Mouse (Mus musculus) olfactory bulb, adult 2 months (tissue): ENCODE measurements at regions not wholly inside any gene's neighbourhood (a gene's known extent, or its start where the extent isn't known, plus 50 kb on each side); places are given as distances from the start of the nearest gene placed in this dataset.

Experiments used
- H3K27ac ChIP-seq: fragments of 200-500 bp; 2 replicates; pipeline ENCODE4 v1.5.1; 2012; ENCODE audit warnings: low read depth, low read length; ENCODE audit not compliant: insufficient read depth
- H3K4me1 ChIP-seq: fragments of 200-500 bp; 2 replicates; pipeline ENCODE4 v1.6.1; 2012; ENCODE audit warnings: low read length; ENCODE audit not compliant: control insufficient read depth, insufficient read depth
- H3K4me3 ChIP-seq: fragments of 200-500 bp; 2 replicates; pipeline ENCODE4 v1.5.1; 2012; ENCODE audit warnings: mild to moderate bottlenecking, low read depth, low read length, moderate library complexity; ENCODE audit not compliant: insufficient read depth
- CTCF ChIP-seq: fragments of 200-500 bp; IDR thresholded peaks from 2 replicates; pipeline ENCODE4 v1.5.1; 2012; ENCODE audit warnings: low read depth, mild to moderate bottlenecking, low read length, moderate library complexity; ENCODE audit not compliant: insufficient read depth
- POLR2A ChIP-seq: fragments of 200-500 bp; IDR thresholded peaks from 2 replicates; pipeline ENCODE4 v1.6.1; 2012; ENCODE audit warnings: mild to moderate bottlenecking, low read depth, low read length, moderate library complexity; ENCODE audit not compliant: insufficient read depth
- WGBS: fragments of 180-500 bp; shearing (Covaris S2); methylation state at CpG from one replicate; pipeline ENCODE4 v1.1.7; 2018; 5-methylcytosine and 5-hydroxymethylcytosine counted together

DNA sequence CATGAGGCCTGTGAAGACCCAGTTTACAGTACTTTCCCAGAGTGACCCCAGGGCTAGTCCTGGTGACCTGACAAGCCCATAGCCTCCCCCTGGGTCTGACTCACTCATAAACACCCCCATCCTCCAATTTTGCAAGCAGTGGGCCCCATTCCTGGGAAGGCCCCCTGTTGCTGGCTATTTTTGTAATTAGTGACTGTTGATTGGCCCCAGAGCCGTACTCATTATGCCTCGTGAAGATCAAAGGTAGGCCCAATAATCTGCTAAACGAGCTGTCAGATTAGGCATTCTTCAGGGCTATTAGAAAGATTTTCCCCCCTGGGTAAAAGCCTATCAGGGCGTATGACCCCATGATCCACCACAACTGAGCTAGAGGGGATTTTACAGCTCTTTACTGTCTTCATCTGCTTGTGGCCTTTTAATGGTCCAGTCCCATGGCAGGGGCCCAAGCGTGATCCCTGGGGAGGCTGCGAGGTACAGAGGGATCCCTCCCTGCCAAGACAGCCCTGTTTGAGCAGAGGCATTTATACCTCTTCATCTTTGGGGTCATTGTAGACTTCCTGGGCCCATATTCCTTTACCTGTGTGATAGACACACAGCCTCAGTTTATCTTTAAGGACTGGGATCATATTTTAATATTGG is 80.1 kb upstream of the Haao start:
- Histone ChIP-seq H3K4me3 (no peak overlapping the region), H3K27ac (no peak overlapping the region), H3K4me1 (no peaks in the 10 kb centered on the region)
- 60% methylated on average over 6 of the region's 6 CpGs for WGBS
- TF ChIP-seq CTCF (no peak), POLR2A (no peak)

- Histone ChIP-seq H3K4me3 (no peak overlapping the region), H3K27ac (no peak overlapping the region), H3K4me1 (no peaks in the 10 kb centered on the region)
- no peak for TF ChIP-seq POLR2A
- TF ChIP-seq CTCF, result no peak
- 74% methylated on average over 16 of the region's 16 CpGs for WGBS
Measured at GRCm38 (mm10) chr17:83924259-83924922, 76.6 kb upstream of the Haao start.

DNA sequence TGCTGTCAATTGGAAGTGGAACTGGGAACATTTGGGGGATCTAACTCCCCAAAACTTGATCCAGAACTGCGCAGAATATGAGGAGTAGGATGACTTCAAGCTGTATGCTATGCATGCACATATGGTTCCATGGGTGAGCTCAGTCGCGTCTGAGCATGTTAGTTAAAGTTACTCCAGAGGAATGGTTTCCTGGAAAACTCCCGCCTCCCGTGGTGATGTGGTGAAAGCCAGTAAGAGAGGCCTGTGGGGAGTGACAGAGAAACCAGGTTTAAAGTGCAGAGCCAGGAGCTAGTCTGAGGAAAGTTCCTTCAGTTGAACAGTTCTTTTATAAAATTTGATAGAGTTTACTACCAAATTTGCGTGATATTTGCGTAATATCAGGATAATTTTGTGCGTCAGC is 73.1 kb upstream of the Haao start:
- WGBS, result 87% methylated on average over 8 of the region's 8 CpGs
- no peak for TF ChIP-seq CTCF
- TF ChIP-seq POLR2A, result no peak
- Histone ChIP-seq H3K27ac (no peak overlapping the region), H3K4me3 (no peak overlapping the region), H3K4me1 (peaks cover 5% of the 10 kb centered on the region; the same call in 1 of the 2 replicates)

- Histone ChIP-seq H3K27ac (no peak overlapping the region), H3K4me3 (no peak overlapping the region), H3K4me1 (peaks cover 5% of the 10 kb centered on the region; the same call in 1 of the 2 replicates)
- 74% methylated on average over 4 of the region's 4 CpGs for WGBS
- TF ChIP-seq CTCF (no peak), POLR2A (no peak)
Measured at GRCm38 (mm10) chr17:83920225-83920624, 72.5 kb upstream of the Haao start.

GRCm38 (mm10) chr17:83918413-83919139 is 70.8 kb upstream of the Haao start:
- 83% methylated on average over 9 of the region's 9 CpGs for WGBS
- no peak for TF ChIP-seq POLR2A
- H3K27ac ChIP-seq, result no peak overlapping the region
- H3K4me3 ChIP-seq, result no peak overlapping the region
- H3K4me1 ChIP-seq, result peaks cover 5% of the 10 kb centered on the region

- no peak overlapping the region for H3K4me3 ChIP-seq
- TF ChIP-seq CTCF (no peak), POLR2A (no peak)
- WGBS, result 93% methylated on average over 4 of the region's 4 CpGs
- H3K27ac ChIP-seq, result no peak overlapping the region
- H3K4me1 ChIP-seq, result peaks cover 5% of the 10 kb centered on the region
Measured at GRCm38 (mm10) chr17:83917781-83918180, 70.0 kb upstream of the Haao start.

DNA sequence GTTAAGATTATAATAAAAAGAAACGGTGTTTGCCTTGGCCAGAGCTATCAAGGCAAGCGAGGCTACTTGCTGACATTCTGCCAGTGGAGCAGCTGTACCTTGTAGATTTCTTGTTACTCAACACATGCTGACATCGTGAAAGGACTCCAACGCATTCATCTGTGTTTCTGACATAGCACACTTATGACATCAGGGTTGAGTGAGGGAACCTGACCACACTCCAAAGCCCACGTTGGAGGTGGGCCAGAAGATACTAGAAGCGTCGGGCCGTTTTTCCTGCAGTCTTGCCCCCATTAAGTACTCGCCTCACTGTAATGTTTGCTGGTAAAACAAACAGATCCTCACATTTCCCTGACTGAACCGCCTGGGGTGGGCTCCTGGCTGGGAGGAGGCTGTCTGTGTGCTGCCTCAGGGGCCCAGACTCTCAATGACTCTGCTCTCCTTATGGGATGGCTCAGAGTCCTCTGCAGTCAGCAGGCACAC is 69.0 kb upstream of the Haao start:
- TF ChIP-seq CTCF (no peak), POLR2A (no peak)
- Histone ChIP-seq H3K4me3 (no peak overlapping the region), H3K27ac (no peak overlapping the region), H3K4me1 (peaks cover 5% of the 10 kb centered on the region)
- WGBS, result 56% methylated on average over 10 of the region's 10 CpGs

- Histone ChIP-seq H3K4me1 (peaks cover 5% of the 10 kb centered on the region), H3K27ac (no peak overlapping the region), H3K4me3 (no peak overlapping the region)
- TF ChIP-seq CTCF (no peak), POLR2A (no peak)
Measured at GRCm38 (mm10) chr17:83915034-83915433, 67.3 kb upstream of the Haao start.

GRCm38 (mm10) chr17:83914603-83915002 is 66.8 kb upstream of the Haao start:
- Histone ChIP-seq H3K4me1 (peaks cover 5% of the 10 kb centered on the region), H3K4me3 (no peak overlapping the region), H3K27ac (no peak overlapping the region)
- 97% methylated on average over 1 of the region's 1 CpGs for WGBS
- TF ChIP-seq POLR2A (no peak), CTCF (no peak)
